Mouse (Mus musculus) MEL (cell line): ENCODE results near the gene Zdhhc6.

ENCODE experiments used
- CTCF ChIP-seq, 3 experiments: IDR thresholded peaks in 2 of 3; conservative IDR thresholded peaks in 1 of 3; 2 replicates each; pipeline ENCODE4 v1.5.1; 2011 to 2012; ENCODE audit warnings: low read length in 3 of 3, low read depth in 2 of 3, mild to moderate bottlenecking in 2 of 3, improper control_type of control experiment in 1 of 3, inconsistent platforms in 1 of 3, mixed read lengths in 1 of 3, moderate library complexity in 1 of 3; ENCODE audit not compliant: control insufficient read depth in 1 of 3, insufficient read depth in 1 of 3, poor library complexity in 1 of 3, severe bottlenecking in 1 of 3
- SIN3A ChIP-seq: IDR thresholded peaks from 2 replicates; pipeline ENCODE4 v1.6.1; 2012; ENCODE audit warnings: low read length, improper control_type of control experiment, inconsistent platforms

GRCm38 (mm10) chr19:55337664-55338063 lies 21.8 kb upstream of the Zdhhc6 start:
- TF ChIP-seq SIN3A (no peak), CTCF (IDR thresholded peaks at IDR 0.05 in 2 of 3, conservative IDR thresholded peaks at IDR 0.05 in 1 of 3; ENCODE audit: control insufficient read depth in 1 of 3, insufficient read depth in 1 of 3, low read depth in 2 of 3, low read length in 3 of 3, poor library complexity in 1 of 3, severe bottlenecking in 1 of 3) (no peak)
